Mouse (Mus musculus): ENCODE data around the gene Ceacam18.

- no peak for TF ChIP-seq CTCF (IDR thresholded peaks at IDR 0.05; ENCODE audit: borderline replicate concordance, insufficient read depth, low read depth, low read length)
- TF ChIP-seq POLR2A (IDR thresholded peaks at IDR 0.05; ENCODE audit: borderline replicate concordance, insufficient read depth, low read length), result no peak
These were observed 21.7 kb downstream of the Ceacam18 start for GRCm38 (mm10) chr7:43656232-43656631.

All from cerebellum, adult 2 months (tissue).